Mouse (Mus musculus) right cerebral cortex, adult 18-20 months (tissue): ENCODE results near the gene Cx3cr1.
A peak's percentile ranks its signal among the peaks of the same experiment; 100 is the strongest.

Experiments
- DNase-seq: peaks from one replicate; pipeline ENCODE4 v3.0.0; 2022; ENCODE audit warnings: mixed read lengths

Cx3cr1 gene

DNA sequence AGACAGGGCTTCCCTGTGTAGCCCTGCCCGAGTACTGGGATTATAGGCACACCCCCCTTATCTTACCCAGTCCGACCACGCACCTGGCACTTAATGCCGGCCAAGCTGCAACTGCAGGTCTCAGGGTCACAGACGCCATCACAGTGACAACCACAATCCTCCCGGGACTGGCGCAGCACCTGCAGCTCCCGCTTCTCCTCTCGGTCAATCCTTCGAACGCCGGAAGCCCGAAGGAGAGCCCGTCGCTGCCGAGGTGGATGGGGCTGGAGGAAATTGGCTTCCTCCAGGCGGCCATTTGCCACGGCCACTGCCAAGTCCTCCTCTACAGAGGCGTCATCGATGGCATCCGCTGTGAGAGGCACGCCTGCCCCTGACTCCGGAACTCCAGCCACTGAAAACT, 96.4 kb downstream of the Cx3cr1 start:
- DNase-seq: no peak

DNA sequence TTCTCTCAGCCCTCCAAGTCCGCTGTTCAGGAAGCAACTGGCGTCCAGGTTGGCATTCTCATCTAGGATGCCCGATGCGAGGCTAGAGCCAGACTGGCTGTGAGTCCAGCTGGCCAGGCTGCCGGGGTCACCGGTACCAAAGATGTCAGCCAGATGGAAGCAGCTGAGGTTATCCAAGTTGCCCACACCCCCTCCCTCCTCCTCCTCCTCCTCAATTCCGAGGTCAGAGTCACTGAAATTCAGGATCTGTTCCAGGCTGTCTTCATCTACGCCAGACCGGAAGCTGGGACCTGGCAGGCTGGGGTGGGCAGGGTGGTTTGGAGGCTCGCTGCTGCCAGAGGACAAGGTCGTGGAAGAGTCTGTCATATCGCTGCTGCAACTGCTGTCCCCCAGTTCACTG, 97.1 kb downstream of the Cx3cr1 start:
- DNase-seq: no peak

DNA sequence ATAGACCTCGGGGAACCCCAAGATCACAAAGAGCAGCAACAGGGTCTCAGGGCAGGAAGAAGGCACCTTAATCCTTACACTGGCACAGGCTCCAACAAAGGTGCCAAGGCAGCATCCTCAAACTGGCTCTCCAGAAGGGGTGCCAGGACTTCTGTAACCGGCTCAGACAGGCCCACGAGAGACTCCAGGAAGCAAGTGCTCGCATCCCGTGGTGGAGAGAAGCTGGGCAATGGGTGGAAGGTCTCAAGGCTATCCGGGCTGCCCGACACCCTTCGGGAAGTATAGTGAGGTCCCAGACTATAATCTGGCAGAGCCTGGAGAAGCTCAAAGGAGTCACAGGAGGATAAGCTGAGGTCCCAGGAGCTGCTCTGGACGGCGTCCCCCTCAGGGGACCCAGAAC, 97.5 kb downstream of the Cx3cr1 start:
- DNase-seq: no peak

- DNase-seq: peak; percentile 66
These were observed 98.7 kb downstream of the Cx3cr1 start for GRCm38 (mm10) chr9:119970763-119971656.

- no peak for DNase-seq
These were observed 99.5 kb downstream of the Cx3cr1 start for GRCm38 (mm10) chr9:119970221-119970620.

- DNase-seq: no peak
These were observed 99.9 kb downstream of the Cx3cr1 start for GRCm38 (mm10) chr9:119969811-119970210.

GRCm38 (mm10) chr9:119966221-119966910, 103.3 kb downstream of the Cx3cr1 start:
- DNase-seq: no peak

- DNase-seq: no peak
These were observed 104.5 kb downstream of the Cx3cr1 start for GRCm38 (mm10) chr9:119965186-119965585.

DNA sequence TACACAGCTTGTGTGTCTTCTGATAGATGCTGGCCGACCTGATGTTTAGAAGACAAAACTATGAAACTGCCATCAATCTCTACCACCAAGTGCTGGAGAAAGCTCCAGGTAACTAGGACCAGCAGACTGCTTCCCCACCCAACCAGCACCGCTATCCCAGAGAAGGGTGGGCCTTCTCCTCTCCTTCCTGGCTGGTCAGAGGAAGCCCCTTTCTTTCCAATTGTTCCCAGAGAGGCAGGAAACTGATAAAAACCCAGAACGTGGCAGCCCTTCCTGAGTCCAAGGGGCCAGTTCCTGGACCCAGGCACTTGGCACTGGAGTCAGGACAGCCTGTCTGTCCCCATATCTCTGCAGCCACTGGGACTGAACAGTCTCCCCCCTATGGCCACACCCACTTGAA, 105.5 kb downstream of the Cx3cr1 start:
- no peak for DNase-seq

DNA sequence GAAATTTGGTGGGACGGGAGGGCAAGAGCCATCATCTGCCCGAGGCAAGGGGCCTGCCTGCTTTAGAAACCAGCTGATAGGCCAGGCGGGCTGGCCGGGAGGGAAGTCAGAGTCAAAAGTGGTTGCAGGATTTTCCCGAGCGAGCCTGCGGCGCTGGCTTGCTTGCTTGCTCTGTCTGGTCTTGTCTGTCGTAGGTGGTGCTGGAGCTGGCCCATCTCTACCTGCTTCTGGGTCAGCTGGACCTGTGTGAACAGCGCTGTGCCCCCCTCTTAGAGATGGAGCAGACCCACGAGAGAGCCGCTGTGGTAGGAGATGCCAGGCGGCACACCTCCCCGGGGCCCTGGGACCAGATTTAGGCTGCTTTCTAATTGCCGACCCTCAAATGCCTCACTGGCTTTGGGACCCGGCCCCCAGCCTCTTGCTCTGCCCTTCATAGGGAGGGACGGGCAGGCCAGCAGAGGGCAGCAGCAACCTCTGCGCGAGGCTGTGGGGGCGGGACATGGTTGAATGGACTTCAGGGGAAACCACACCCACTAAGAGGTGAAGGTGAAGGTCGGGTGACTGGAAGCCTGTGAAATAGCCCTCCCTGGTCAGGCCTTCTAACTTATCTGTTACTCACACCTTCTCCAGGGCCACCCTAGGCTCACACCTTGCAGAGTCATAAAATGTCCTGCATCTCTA, 106.6 kb downstream of the Cx3cr1 start:
- no peak for DNase-seq

DNA sequence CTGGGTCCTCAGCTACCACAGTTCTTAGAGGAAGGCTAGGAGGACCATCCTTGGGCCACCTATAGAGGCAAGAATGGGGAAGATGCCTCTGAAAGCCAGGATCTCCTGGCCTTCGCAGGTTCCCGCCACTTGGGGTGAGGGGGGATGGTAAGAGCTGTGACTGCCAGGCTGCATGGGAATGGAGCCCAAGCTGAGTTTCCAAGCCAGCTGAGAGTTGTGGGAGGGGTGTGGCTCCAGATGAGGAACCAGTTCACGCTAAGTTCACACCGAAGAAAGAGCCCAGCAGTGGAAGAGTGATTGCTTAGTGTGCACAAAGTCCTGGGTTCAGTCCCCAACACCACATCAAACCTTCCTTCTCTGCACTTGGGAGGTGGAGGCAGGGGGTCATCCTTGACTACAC, 107.5 kb downstream of the Cx3cr1 start:
- no peak for DNase-seq

GRCm38 (mm10) chr9:119958835-119959234, 110.8 kb downstream of the Cx3cr1 start:
- DNase-seq: no peak

GRCm38 (mm10) chr9:119951388-119951787, 118.3 kb downstream of the Cx3cr1 start:
- no peak for DNase-seq

DNA sequence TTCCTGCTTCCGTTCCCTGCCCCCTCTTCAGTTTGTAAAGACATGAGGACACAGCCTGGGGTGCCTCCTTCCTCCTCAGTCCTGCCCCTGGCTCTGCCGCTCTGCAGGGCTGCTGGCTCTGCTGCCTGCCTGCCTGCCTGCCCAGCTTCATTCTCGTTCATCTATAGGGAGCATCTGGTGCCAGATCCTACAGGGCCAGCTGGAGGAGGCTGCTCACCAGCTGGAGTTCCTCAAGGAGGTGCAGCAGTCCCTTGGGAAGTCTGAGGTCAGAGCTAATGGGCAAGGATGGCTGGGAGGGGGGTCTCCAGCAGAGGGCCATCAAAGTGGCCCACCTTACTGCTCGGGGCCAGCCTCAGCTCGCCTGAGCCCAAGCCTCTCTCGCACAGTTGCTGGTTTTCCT, 119.2 kb downstream of the Cx3cr1 start:
- DNase-seq: no peak

- no peak for DNase-seq
These were observed 120.9 kb downstream of the Cx3cr1 start for GRCm38 (mm10) chr9:119948804-119949203.

GRCm38 (mm10) chr9:119945173-119945900, 124.3 kb downstream of the Cx3cr1 start:
- DNase-seq: no peak

DNA sequence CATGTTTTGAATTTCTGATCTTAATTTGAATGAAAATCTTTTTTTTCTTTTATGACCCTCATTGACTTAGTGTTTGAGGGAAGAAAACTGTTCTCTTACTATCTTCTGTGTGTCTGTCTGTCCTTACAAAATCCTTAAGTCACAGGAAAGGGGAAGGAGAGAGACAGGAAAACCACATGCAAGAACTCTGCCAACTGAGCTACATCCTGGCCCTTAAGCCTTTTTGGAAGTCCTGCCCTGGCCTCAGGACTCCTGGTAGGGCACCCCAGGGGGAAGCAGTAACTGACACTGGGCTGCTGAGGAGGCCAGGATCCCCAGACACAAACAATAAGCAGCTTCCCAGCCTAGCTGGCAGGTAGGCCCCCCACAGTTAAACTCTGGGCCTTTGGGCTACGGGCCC, 126.4 kb downstream of the Cx3cr1 start:
- no peak for DNase-seq

DNA sequence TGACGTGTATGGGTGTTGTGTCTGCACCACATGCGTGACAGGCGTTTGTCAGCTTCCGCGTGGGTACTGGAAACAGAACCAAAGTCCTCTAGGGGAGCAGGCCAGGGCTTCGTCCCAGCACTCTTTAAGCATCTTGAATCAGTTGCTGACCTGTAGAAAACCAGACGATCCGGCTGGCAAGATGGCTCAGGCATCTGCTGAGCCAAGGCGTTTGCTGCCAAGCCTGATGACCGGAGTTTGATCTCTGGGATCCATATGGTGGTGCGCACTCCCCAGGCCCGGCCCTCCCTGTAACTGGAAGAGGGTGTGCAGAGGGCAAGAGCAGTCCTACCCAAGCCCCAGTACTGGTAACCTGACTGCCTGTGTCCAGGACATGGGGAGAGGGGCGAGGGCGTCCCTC, 127.8 kb downstream of the Cx3cr1 start:
- no peak for DNase-seq

- no peak for DNase-seq
These were observed 128.3 kb downstream of the Cx3cr1 start for GRCm38 (mm10) chr9:119941407-119941806.

GRCm38 (mm10) chr9:119939646-119940045, 130.0 kb downstream of the Cx3cr1 start:
- DNase-seq: no peak

GRCm38 (mm10) chr9:119938496-119938895, 131.2 kb downstream of the Cx3cr1 start:
- DNase-seq: no peak

GRCm38 (mm10) chr9:119937005-119937773, 132.5 kb downstream of the Cx3cr1 start, which contains the start of the genes Gorasp1 and Ttc21a:
TSS of gene Gorasp1 (minus strand) at chr9:119937565.
TSS of gene Ttc21a (plus strand) at chr9:119937606.
- peak; percentile 93 for DNase-seq
